Mouse (Mus musculus): ENCODE data around the gene Stk17b. TPM values are rescaled to one million over a fixed set of nuclear protein-coding genes. Genes with fewer than 3 reads are reported as not detected.
"Not testable (repeated sequence)": the region's sequence is repeated elsewhere in the genome, so short reads cannot be mapped to it uniquely, and the experiment has no call there.

Stk17b gene
- total RNA-seq, 2 experiments from 2014 or later = 4.9 to 6.2 TPM

DNA sequence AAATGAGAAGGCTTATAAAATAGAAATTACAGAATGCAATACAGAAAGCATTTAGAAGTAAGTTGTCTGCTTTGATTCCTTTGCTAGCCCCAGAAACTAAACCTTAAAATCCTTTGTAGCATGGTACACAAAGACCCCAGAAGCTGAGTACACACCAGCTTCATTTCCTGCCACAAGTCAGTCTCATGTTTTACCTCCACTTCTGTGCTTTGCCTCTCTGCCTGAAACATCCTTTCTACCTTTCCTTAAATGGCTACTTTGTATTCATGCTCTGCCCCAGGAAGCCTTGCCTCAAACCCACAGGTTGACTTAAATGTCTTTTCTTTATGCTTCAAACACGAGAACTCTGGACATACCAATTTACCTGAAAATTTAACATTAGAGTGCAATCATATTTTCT lies 3.7 kb downstream of the Stk17b start:
- no peak for DNase-seq

GRCm38 (mm10) chr1:53776176-53776905 lies 8.7 kb downstream of the Stk17b start:
- DNase-seq = no peak

DNA sequence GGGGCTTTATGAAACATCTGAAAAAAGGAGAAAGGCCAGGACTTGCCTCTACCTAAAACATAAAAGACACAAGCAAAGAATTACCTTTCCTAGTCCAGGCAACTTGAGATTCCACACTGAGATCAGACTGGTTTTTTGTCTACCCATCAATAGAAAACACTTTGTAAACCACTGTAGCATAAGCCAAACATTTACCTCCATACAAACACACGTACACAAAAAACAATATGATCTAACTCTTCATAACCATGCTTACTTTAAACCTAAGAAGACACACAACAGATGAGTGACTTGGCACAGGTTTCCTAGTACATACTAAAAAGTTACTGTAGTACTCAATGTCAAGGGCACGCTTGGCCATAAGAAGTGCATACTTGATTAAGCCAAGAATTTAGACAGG lies 9.5 kb downstream of the Stk17b start:
- DNase-seq = no peak

- no peak for DNase-seq
Observed at GRCm38 (mm10) chr1:53775036-53775435, 10.0 kb downstream of the Stk17b start.

- no peak for DNase-seq
Observed at GRCm38 (mm10) chr1:53774571-53774970, 10.5 kb downstream of the Stk17b start.

DNA sequence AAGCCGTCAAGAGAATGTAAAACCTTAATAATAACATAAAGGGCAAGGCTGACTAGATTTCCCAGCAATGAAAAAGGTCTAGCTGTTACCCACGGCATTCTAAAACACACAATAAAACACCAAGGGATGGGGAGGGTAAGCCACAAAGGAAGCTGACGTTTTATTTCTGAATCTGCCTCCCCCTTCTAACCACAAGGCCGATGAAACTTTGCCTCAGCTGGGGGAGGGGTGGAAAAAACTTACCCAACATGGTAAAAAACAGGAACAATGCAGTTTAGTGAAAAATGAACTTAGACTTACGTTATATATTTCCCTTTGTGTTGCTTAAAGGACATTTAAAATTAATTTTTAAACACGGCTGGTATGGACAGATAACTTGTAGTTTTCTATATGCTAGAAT lies 11.0 kb downstream of the Stk17b start:
- no peak for DNase-seq

DNA sequence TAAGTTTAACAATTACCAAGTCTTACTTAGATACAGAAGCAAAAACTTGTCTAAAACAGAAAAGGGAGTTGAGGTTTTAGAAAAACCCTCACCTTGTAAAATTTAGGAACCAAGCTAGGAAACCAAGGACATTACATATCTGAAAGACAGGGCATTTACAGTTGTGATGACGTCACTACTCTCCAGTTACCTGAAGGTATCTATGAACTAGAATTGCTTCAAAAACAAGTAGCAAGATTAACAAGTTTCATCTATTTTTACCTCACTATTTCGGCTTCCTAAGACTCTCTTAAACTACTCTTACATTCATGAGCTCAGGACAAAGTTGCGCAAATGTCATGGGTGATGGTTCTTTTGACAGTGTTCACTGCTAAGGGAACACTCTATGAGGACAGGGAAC lies 12.1 kb downstream of the Stk17b start:
- DNase-seq = no peak

- DNase-seq = no peak
Observed at GRCm38 (mm10) chr1:53771476-53771875, 13.5 kb downstream of the Stk17b start.

GRCm38 (mm10) chr1:53766112-53766511 lies 18.9 kb downstream of the Stk17b start:
- no peak for DNase-seq

DNA sequence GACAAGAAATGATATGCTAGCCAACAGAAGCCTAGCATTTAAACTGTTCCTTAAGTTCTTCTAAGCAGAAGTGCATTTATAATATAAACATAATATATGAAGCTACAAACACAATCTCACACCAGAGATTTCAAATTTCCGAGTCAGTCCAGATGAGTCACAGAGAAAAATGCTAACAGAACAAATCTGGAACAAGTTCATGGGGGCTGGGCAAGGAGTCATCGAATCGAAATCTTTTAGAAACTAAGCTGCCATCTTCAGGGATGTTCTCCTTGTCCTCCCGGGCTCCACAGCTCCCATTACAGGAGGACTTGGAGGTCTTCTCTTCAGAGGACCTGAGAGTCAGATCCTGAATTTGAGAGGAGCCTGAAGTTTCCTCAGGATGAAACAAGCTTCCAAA lies 27.7 kb downstream of the Stk17b start:
- DNase-seq = no peak

DNA sequence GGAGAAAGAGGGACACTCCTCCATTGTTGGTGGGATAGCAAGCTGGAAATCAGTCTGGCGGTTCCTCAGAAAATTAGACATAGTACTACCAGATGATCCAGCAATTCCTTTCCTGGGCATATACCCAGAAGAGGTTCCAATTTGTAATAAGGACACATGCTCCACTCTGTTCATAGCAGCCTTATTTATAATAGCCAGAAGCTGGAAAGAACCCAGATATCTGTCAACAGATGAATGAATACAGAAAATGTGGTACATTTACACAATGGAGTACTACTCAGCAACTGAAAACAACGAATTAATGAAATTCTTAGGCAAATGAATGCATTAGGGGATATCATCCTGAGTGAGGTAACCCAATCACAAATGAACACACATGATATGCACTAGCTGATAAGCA lies 31.5 kb downstream of the Stk17b start:
- DNase-seq = not testable (repeated sequence)

DNA sequence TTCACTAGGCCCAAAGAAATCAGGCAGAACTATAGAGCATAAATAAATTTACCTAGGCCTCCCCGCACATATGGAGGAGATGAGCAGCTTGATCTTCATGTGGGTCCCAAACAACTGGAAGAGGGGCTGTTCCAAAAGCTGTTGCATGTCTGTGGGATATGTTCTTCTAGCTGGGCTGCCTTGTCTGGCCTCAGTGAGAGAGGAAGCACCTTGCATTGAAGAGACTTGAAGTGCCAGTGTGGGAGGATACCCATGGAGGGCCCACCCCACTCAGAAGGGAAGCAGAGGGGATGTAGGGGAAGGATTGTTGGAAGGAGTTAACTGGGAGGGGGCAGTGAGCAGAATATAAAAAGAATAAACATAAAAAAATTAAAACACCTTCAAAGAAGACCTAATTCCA lies 33.9 kb downstream of the Stk17b start:
- DNase-seq = no peak

DNA sequence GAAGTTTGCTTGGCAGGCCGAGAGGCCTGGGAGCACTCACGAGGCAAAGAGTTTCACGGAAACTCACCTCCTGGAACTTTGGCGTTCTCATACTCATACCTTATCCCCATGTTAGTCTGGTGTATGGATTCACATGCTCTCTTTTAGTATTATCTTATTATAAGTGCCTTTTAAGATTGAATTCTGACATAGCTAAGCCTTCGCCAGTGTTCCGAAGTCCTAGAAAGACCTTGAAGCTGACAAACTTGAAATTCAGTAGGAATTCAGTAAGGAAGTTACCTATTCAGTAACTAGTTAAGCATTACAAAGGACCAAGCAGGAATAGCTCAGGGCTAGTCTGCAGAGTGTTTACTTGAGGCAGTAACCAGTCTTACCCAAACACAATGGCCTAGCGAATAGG lies 34.3 kb downstream of the Stk17b start:
- not testable (repeated sequence) for DNase-seq

DNA sequence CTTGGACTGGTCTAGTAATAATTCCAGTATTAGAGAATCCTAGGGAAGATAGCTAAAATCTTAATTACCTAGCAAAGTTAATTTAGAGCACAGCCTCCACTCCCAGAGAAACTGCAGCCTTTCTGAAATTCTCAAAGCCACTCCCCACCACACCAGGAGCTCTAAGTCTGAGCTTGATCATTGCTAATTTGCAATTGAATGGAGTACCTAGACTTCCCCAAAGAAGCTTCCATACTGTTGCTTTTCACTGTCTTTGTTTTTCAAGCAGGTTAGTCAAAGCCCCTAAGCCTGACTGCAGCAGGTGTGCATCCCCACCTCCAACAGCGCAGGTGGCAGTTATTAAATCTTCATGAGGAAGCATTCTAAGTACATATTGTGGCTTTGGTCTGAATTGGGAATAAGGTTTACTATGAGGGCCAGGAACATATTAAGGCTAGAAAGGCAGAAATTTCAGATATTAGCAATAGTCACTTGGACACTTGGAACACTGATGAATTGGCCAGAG lies 35.1 kb downstream of the Stk17b start:
- not testable (repeated sequence) for DNase-seq

DNA sequence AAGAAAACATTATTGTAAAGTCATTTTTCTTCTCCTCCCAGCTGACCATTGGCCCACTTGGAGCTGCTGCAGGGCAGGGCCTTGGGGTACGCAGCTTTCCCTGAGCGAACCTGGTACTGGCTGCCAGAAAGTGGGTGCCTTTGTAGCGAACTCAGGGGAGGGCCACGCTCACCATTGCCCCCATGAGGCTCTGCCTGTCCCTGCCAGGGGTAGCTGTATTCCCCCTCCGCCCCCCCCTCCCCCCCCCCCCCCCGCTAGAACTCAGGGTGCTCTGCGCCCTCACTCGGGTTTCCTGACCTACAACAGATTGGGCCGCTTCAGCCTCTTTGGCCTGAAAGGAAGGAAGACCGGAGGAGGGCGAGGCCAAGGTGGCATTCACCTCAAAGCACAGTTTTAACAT lies 36.5 kb downstream of the Stk17b start:
- DNase-seq = no peak

GRCm38 (mm10) chr1:53746001-53746400 lies 39.0 kb downstream of the Stk17b start:
- no peak for DNase-seq

DNA sequence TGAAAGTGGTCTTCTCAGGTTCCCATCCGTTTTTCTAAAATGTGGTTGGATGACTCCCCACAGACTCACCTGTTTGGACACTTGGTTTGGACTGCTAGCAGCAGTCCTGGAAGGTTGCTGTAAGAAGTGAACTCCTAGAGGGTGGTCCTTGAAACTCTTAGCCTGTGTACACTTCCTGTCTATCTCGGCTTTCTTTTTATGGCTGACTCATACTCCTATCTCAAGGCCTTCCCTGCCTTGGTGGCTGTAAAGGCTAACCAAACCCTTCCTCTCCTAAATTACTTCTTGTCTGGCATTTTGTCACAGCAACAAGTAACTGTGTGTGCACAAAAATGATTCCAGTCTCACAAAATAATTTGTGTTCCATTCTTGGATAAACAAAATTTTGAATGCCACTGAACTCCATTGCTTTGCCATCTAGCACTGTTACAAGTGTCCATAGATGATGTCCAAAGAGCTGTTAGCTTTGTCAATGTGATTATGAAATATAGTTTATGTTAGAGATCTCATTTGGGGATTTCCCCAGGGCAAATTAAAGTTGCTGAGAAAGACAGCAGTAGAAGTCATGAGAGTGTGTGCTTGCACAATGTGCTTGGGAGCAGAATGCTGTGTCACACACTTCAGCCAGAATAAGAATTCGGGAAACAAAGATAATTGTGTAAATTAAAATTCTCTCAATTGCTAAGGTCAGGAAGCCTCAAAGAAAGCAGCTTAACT lies 43.1 kb downstream of the Stk17b start:
- DNase-seq = no peak

GRCm38 (mm10) chr1:53740777-53741336 lies 44.2 kb downstream of the Stk17b start:
- DNase-seq = no peak

GRCm38 (mm10) chr1:53740077-53740776 lies 44.8 kb downstream of the Stk17b start:
- DNase-seq = not testable (repeated sequence)

DNA sequence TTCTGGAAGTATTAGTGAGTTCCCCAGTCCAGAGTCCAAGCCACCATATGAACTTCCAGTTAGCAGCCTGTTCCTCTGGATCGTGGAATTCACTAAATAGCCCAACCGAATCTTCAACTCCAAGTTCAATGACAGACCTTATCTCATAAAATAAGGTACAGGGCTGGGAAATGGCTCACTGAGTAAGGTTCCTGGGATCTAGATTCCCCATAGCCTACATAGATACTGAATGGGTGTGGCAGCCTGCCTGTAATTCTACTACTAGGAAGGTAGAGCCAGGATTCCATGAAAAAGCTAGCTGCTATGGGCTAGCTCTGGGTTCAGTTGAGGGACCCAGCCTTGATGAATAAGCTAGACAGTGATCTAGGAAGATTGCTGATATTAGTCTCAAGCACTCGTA lies 48.4 kb downstream of the Stk17b start:
- DNase-seq = no peak

- DNase-seq = no peak
Observed at GRCm38 (mm10) chr1:53728489-53729225, 56.4 kb downstream of the Stk17b start.

- no peak for DNase-seq
Observed at GRCm38 (mm10) chr1:53726883-53727282, 58.1 kb downstream of the Stk17b start.

Data from layer of hippocampus, postnatal 36 days (tissue).